Mouse (Mus musculus) kidney, adult 2 months (tissue): ENCODE measurements at regions not wholly inside any gene's neighbourhood (a gene's known extent, or its start where the extent isn't known, plus 50 kb on each side); places are given as distances from the start of the nearest gene placed in this dataset.

Source experiments
- DNase-seq: peaks from one replicate; pipeline ENCODE4 v3.0.0; 2021
- H3K27ac ChIP-seq: fragments of 200-500 bp; 2 replicates; pipeline ENCODE4 v1.5.1; 2012; ENCODE audit warnings: low read depth, low read length, control low read depth, inconsistent platforms; ENCODE audit not compliant: insufficient read depth
- H3K27me3 ChIP-seq: fragments of 200-500 bp; replicated peaks from 2 replicates; pipeline ENCODE4 v1.6.1; 2012; ENCODE audit warnings: mild to moderate bottlenecking, moderate library complexity, low read length, inconsistent platforms; ENCODE audit not compliant: control insufficient read depth, insufficient read depth
- H3K36me3 ChIP-seq: fragments of 200-500 bp; 2 replicates; pipeline ENCODE4 v1.6.1; 2012; ENCODE audit warnings: mild to moderate bottlenecking, moderate library complexity, low read length, inconsistent platforms; ENCODE audit not compliant: control insufficient read depth, insufficient read depth
- H3K4me1 ChIP-seq: fragments of 200-500 bp; 2 replicates; pipeline ENCODE4 v1.6.1; 2011; ENCODE audit warnings: low read length; ENCODE audit not compliant: control insufficient read depth, insufficient read depth
- H3K4me3 ChIP-seq: fragments of 200-500 bp; 2 replicates; pipeline ENCODE4 v1.5.1; 2011; ENCODE audit warnings: mild to moderate bottlenecking, low read depth, low read length, control low read depth; ENCODE audit not compliant: insufficient read depth
- CTCF ChIP-seq: fragments of 200-500 bp; conservative IDR thresholded peaks from 2 replicates; pipeline ENCODE4 v1.5.1; 2011; ENCODE audit warnings: low read depth, mild to moderate bottlenecking, control low read depth, low read length, moderate library complexity, mixed read lengths; ENCODE audit not compliant: insufficient read depth, insufficient read length
- POLR2A ChIP-seq: fragments of 200-500 bp; IDR thresholded peaks from one replicate; pipeline ENCODE4 v1.6.1; 2011; ENCODE audit warnings: low read depth, low read length, control low read depth
- WGBS: fragments of 180-500 bp; shearing (Covaris S2); methylation state at CpG from one replicate; pipeline ENCODE4 v1.1.7; 2018; 5-methylcytosine and 5-hydroxymethylcytosine counted together

DNA sequence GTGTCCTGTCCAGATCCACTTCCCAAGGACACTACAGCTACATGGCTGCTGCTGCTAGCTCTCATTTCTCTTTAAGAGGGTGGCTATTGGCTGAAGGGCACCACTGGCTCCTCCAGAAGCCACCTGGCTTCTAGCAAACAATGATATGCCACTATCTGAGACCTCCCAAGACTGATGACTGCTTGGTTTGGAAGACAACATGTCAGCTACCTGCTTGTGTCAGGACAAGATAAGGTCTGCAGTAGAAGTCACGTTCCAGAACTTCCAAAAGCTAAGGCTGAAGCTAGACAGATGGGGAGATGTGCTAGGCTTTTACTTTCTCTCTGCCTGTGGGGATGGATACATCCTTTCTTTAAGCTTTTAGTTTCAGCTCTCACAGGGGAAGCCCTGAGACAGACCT is 528.4 kb upstream of the Fam92a start:
- Histone ChIP-seq H3K36me3 (no peaks in the 10 kb centered on the region), H3K4me1 (no peaks in the 10 kb centered on the region), H3K27ac (no peak overlapping the region), H3K4me3 (no peak overlapping the region), H3K27me3 (no peaks in the 10 kb centered on the region)
- no peak for TF ChIP-seq CTCF
- TF ChIP-seq POLR2A = no peak
- WGBS = 87% methylated on average over 1 of the region's 1 CpGs
- no peak for DNase-seq

DNA sequence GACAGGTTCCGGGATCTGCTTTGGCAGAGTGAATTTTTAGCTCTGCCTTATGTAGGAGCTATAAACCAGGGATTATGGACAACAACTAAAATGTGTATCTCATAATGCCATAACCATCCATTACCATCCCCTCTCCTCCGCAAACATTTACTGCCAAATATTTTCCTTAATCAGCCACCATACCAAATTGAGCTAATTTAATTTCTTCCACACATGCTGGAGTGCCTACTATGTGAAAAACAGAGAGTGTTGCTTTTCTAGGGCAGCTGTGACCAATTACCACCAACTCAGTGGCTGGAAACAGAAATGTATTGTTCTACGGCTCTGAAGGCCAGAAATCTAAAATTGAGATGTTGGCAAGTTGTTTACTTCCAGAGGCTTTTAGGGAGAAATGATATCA is 506.0 kb upstream of the Fam92a start:
- Histone ChIP-seq H3K4me1 (no peaks in the 10 kb centered on the region), H3K27ac (no peak overlapping the region), H3K27me3 (no peaks in the 10 kb centered on the region), H3K36me3 (no peaks in the 10 kb centered on the region), H3K4me3 (no peak overlapping the region)
- TF ChIP-seq POLR2A (no peak), CTCF (no peak)
- WGBS = 96% methylated on average over 3 of the region's 3 CpGs
- DNase-seq = no peak

DNA sequence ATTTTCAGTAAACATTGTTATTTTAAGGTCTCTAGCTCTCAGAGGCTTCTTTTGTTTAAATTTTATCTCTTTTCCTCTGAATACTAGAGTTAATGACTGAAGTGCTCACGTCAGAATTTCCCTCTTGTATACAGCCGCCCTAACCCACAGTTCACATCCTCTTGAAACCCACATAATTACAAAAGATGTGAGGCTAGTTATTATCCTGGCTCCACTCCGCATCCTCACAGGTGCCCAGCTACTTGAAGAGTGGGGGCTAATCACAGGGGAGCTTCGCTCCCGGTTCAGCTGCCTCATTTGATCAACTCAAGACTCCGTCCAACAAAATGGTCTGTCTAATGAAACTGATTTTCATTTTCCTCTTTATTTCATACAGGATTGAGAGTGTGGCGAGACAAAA is 499.6 kb upstream of the Fam92a start:
- no peaks in the 10 kb centered on the region for H3K27me3 ChIP-seq
- no peak overlapping the region for H3K27ac ChIP-seq
- no peak overlapping the region for H3K4me3 ChIP-seq
- WGBS = 79% methylated on average over 7 of the region's 7 CpGs
- TF ChIP-seq CTCF = no peak
- no peak for TF ChIP-seq POLR2A
- no peaks in the 10 kb centered on the region for H3K36me3 ChIP-seq
- no peak for DNase-seq
- H3K4me1 ChIP-seq = no peaks in the 10 kb centered on the region

DNA sequence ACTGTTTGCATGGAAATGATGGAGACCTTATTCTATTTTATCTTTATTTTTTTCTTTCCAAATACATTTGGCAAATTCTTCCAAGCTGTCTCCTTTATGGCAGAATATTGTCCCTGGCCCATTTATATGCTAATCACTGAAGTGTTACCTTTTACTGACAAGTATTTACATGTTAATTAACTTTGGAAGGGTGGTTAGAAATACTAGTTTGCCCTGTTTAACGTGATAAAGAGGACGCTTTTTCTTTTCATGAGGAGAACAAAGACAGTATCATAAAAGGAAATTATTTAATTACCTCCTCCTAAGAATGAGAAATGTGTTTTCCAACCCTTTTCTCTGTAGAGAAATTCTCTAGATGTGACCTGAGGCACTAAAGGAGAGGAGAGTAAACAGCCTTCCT is 491.4 kb upstream of the Fam92a start:
- Histone ChIP-seq H3K27me3 (no peaks in the 10 kb centered on the region; the same call in 1 of the 2 replicates), H3K4me3 (no peak overlapping the region), H3K4me1 (no peaks in the 10 kb centered on the region), H3K27ac (no peak overlapping the region), H3K36me3 (no peaks in the 10 kb centered on the region)
- WGBS = 23% methylated on average over 2 of the region's 2 CpGs
- TF ChIP-seq CTCF = no peak
- TF ChIP-seq POLR2A = no peak
- no peak for DNase-seq

DNA sequence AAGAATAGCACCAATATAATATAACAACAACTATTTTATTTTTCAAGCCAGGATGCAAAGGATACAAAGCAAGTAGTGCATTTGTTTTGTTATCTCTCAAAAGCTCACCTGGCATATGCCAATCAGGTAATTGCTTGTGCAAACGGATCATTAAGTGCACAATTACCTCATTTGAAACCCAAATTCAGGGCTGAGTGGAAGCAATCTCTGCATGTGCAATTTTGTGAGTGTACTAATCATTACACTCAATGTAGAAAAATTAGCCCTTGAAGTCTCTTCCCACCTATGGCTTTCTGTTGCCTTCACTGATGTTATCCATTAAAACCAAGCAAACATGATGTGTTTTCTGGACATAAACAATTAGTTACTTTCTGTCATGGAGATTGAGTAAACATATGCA is 490.9 kb upstream of the Fam92a start:
- WGBS = 42% methylated on average over 1 of the region's 1 CpGs
- DNase-seq = no peak
- TF ChIP-seq CTCF (no peak), POLR2A (no peak)
- no peak overlapping the region for H3K27ac ChIP-seq
- H3K4me1 ChIP-seq = no peaks in the 10 kb centered on the region
- no peaks in the 10 kb centered on the region for H3K36me3 ChIP-seq
- no peak overlapping the region for H3K4me3 ChIP-seq
- H3K27me3 ChIP-seq = no peaks in the 10 kb centered on the region; the same call in 1 of the 2 replicates

DNA sequence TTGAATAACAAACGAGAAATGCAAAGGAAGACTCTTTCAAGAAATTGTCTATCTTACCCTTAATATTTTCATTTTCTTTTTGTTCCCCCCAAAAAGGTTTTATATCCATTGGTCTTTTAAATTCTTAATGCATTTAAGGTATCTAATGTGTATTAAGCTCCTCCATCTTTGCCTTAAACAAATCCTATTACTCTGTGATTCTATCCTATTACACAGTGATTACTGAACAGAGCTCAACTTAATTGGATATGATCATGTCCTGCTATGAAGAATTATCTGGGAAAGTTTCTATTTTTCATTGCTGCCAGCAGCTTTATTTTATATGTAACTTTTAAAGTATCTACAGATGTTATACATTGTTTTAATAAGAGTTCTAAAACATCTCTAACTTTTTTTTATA is 487.3 kb upstream of the Fam92a start:
- Histone ChIP-seq H3K4me1 (no peaks in the 10 kb centered on the region), H3K27me3 (no peaks in the 10 kb centered on the region; the same call in 1 of the 2 replicates), H3K36me3 (no peaks in the 10 kb centered on the region), H3K4me3 (no peak overlapping the region), H3K27ac (no peak overlapping the region)
- WGBS = 90% methylated on average over 1 of the region's 1 CpGs
- no peak for DNase-seq
- TF ChIP-seq POLR2A = no peak
- no peak for TF ChIP-seq CTCF

DNA sequence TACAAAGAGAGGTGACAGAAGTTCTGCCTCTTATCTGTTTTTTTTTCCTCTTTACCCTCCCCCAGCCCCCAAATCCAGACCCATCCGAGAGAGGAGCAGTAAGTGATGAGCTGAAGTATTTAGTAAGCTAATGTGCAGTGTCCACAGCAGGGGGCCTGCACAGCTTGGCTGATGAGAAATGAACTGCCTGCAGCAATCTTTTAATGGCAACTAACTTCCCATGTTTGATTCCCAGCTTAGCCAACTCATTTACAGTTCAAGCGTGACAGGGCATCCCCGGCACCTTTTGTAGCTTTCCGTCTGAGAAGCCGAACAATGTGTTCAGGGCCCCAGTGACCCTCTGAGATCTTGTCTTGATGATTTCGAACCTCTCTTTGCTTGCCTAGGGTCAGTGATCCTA is 486.8 kb upstream of the Fam92a start:
- WGBS = 49% methylated on average over 6 of the region's 6 CpGs
- no peaks in the 10 kb centered on the region for H3K36me3 ChIP-seq
- no peak overlapping the region for H3K4me3 ChIP-seq
- H3K27me3 ChIP-seq = no peaks in the 10 kb centered on the region; the same call in 1 of the 2 replicates
- no peak overlapping the region for H3K27ac ChIP-seq
- TF ChIP-seq CTCF = no peak
- no peak for TF ChIP-seq POLR2A
- no peak for DNase-seq
- no peaks in the 10 kb centered on the region for H3K4me1 ChIP-seq

DNA sequence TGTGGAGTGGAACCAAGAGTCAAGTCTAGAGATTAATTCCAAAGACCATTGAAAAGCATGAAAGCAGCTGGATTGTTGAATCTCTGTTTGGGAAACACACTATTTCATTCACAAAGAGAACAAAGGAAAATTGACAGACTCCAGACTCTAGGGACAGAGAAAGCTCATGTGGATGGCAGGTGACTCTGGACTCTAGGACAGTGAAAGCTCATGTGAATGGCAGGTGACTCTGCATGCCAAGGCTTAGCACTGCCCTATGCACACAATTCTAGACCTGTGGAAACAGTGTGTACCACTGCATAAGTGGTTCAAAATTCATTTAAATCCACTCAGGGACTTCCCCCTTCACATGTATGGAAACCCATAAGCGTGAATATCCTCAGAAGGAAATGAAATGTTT is 486.0 kb upstream of the Fam92a start:
- H3K4me1 ChIP-seq = no peaks in the 10 kb centered on the region
- no peak overlapping the region for H3K4me3 ChIP-seq
- H3K27ac ChIP-seq = no peak overlapping the region
- no peak for TF ChIP-seq POLR2A
- no peak for TF ChIP-seq CTCF
- 98% methylated on average over 1 of the region's 1 CpGs for WGBS
- no peak for DNase-seq
- H3K36me3 ChIP-seq = no peaks in the 10 kb centered on the region
- no peaks in the 10 kb centered on the region; the same call in 1 of the 2 replicates for H3K27me3 ChIP-seq
